Mouse (Mus musculus): ENCODE measurements around the gene Mast1.
"Not testable (repeated sequence)": the region's sequence is repeated elsewhere in the genome, so short reads cannot be mapped to it uniquely, and the experiment has no call there.

DNA sequence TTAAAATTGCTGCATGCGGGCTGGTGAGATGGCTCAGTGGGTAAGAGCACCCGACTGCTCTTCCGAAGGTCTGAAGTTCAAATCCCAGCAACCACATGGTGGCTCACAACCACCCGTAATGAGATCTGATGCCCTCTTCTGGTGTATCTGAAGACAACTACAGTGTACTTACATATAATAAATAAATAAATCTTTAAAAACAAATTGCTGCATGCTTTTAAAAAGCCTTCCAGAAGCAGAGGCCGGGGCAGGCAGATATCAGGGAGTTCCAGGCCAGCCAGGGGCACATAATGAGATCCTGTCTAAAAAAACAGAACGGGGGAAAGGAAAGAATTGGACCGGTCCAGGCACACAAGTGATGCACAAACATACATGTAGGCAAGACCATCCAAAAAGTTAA lies 29.2 kb downstream of the Mast1 start:
- TF ChIP-seq CTCF (conservative IDR thresholded peaks at IDR 0.05 in 1 of 2, IDR thresholded peaks at IDR 0.05 in 1 of 2; ENCODE audit: low read depth in 2 of 2, low read length in 2 of 2), result peak in 1 of 2 experiments; percentile 42; a peak in 2 of 4 replicates
- TF ChIP-seq SIN3A (IDR thresholded peaks at IDR 0.05; ENCODE audit: low read length); POLR2AphosphoS2 (IDR thresholded peaks at IDR 0.05; ENCODE audit: low read depth, low read length); NELFE (IDR thresholded peaks at IDR 0.05; ENCODE audit: low read depth, low read length); USF2 (conservative IDR thresholded peaks at IDR 0.05; ENCODE audit: low read depth, low read length); EP300 (IDR thresholded peaks at IDR 0.05; ENCODE audit: low read length); RAD21 (IDR thresholded peaks at IDR 0.05; ENCODE audit: low read depth, low read length); POLR2A (IDR thresholded peaks at IDR 0.05; ENCODE audit: low read depth, low read length); JUND (conservative IDR thresholded peaks at IDR 0.05; ENCODE audit: low read depth, low read length); MAX (IDR thresholded peaks at IDR 0.05; ENCODE audit: low read length); MXI1 (IDR thresholded peaks at IDR 0.05; ENCODE audit: low read depth, low read length); ELF1 (IDR thresholded peaks at IDR 0.05; ENCODE audit: low read depth, low read length); TCF12 (IDR thresholded peaks at IDR 0.05; ENCODE audit: low read depth, low read length): not testable (repeated sequence)

Data from CH12.LX (cell line).